Mouse (Mus musculus): ENCODE results near the gene Cd209b.

The Cd209b gene

DNA sequence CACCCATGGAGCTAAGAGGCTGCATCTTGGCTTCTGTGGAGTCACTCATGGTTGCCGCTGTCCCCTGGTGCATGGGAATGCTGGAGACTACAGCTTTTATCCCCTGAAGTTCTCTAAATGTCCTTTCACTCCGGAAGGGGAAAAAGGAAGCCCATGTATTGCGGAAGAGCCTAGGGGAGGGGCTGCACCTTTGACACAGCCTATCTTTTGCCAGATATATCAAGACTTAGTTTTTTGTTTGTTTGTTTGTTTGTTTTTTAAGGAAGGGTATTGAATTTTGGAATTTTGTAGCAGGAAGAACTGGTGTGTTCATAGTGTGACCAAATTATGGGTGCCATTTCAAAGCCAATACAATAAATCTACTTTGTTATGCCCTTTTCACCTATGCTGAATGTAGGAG is at the start of gene Cd209b:
Gene Cd209b (minus strand): TSS at position 101 of the 400 bp plus-strand sequence.
- DNase-seq (ENCODE audit: low read depth in 2 of 2, low spot score in 2 of 2), result no peak

- DNase-seq (ENCODE audit: low read depth in 2 of 2, low spot score in 2 of 2), result no peak
These were observed 29.4 kb upstream of the Cd209b start for GRCm38 (mm10) chr8:3956037-3956436.

DNA sequence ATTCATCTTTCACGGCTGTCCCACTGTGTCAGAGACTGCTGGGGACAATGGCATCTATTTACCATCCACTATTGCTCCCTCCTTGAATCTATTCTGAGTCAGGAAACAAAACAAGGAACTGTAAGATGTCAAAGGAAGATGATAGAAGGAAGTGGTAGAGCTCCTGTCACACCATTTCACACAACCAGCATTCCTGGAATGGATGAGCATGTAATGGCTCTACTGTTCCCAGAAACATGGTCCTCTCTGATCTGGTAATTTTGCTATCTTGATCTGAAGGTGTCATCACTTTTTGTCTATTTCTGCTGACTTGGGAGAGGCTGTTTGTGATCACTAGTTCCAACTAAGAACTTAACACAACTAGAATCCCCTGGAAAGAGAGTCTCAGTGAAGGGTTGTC is 28.0 kb upstream of the Cd209b start, which contains the start of gene Cd209c:
Gene Cd209c (minus strand): TSS at position 101 of the 400 bp plus-strand sequence.
- DNase-seq (ENCODE audit: low read depth in 2 of 2, low spot score in 2 of 2), result no peak

DNA sequence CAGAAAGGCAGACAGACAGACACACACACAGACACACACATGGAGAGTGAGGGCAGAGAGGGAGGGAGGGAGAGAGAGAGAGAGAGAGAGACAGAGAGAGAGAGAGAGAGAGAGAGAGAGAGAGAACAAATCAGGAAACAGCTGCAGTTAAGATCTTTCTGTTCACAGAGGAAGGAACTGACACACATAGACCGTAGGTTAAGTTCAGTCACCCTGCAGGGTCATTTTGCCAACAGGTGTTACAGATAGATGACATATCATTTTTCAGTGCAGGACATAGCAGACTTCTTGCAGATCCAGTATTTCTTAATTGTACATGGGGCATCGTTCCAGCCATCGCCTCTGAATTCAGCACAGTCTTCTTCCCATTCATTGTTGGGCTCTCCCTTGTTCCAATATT is 13.4 kb upstream of the Cd209b start:
- DNase-seq (ENCODE audit: low read depth in 2 of 2, low spot score in 2 of 2), result no peak

DNA sequence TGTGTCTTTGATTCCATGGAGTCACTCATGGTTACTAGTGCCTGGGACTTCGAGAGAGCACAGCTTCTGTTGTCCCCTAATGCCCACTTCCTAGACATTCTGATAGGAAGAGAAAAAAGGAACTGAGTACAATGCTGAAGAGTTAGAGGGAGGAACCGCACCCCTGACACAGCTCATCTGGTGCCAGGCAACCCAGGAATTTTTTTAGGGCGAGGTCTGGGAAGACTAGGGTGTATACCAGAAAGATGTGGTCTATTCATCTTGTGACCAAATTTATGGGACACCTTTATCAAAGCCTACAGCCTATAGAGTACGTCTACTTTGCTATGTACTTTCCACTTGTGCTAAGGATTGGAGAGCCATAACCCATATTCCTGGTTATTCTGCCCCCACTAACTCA is 48.2 kb downstream of the Cd209b start, which contains the start of gene Cd209d:
Gene Cd209d (minus strand): TSS at position 101 of the 400 bp plus-strand sequence.
- no peak for DNase-seq (ENCODE audit: low read depth in 2 of 2, low spot score in 2 of 2)

- no peak for DNase-seq (ENCODE audit: low read depth in 2 of 2, low spot score in 2 of 2)
These were observed 50.5 kb downstream of the Cd209b start for GRCm38 (mm10) chr8:3876121-3876520.
